Mouse (Mus musculus) gastrocnemius, postnatal 36 days (tissue): ENCODE results near the gene Abce1. TPM values are rescaled to one million over a fixed set of nuclear protein-coding genes. Genes with fewer than 3 reads are reported as not detected.

Experiments
- DNase-seq, 2 experiments: peaks; one replicate each; pipeline ENCODE4 v3.0.0; 2022
- intact Hi-C: fragments of 180-260 bp; cut with DNase I; formaldehyde crosslinking; loops from one replicate; pipeline ENCODE4 v1.15.1; 2025
- total RNA-seq, 2 experiments: library from RNA; stranded (reverse); gene quantifications; 2 replicates each; pipeline ENCODE4 v1.2.3; 2021

Abce1 gene
- total RNA-seq, 2 experiments from 2014 or later = 40.0 to 47.0 TPM

GRCm38 (mm10) chr8:79649569-79649968 lies 62.0 kb downstream of the Abce1 start:
- intact Hi-C loops = no loop called here
- no peak for DNase-seq

GRCm38 (mm10) chr8:79641119-79641518 lies 70.4 kb downstream of the Abce1 start:
- intact Hi-C loops = no loop called here
- no peak for DNase-seq

DNA sequence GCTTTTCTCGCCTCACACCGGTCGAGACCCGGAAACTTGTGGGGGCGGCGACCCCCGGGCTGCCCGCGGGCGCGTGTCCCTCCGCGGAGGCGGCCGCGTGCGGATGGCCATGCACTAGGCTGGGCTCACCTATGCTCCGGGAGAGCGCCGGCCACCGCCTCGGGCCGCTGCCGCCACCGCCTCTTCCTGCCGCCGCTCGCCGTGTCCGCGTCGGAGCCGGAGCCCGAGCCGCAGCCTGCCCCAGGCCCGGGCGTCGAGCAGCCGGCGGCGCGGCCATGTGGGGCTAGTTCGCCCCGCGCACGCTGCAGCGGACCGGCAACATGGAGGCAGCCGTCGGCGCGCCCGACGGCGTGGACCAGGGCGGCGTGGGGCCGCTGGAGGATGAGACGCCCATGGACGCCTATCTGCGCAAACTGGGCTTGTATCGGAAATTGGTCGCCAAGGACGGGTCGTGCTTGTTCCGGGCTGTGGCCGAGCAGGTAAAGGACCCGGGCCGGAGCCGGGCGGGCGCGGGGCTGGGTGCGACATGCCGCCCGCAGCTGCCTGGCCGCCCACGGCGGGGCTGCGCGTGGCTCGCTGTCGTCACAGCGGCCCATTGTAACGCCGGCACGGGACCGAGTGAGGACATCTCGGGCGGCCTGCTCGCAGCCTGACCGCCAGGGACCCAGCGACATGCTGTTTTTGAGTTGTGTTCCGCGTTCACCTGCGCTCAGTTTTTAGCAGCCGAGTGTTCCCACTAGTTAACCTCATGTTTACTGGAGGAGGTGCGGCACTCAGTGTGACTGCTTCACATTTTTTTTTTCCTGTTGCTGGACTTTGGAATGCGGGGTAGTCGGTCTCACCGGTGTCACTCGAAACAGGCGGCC lies 71.7 kb downstream of the Abce1 start, which contains the start of gene Otud4:
Otud4 (plus strand) TSS at position 33 of the 866 bp plus-strand sequence.
- peak; percentile 19 to 47 for DNase-seq
- intact Hi-C loops = loop anchor here (5.0 kb wide), 1 partner anchor 53 kb away; no protein-coding TSS in a partner anchor

DNA sequence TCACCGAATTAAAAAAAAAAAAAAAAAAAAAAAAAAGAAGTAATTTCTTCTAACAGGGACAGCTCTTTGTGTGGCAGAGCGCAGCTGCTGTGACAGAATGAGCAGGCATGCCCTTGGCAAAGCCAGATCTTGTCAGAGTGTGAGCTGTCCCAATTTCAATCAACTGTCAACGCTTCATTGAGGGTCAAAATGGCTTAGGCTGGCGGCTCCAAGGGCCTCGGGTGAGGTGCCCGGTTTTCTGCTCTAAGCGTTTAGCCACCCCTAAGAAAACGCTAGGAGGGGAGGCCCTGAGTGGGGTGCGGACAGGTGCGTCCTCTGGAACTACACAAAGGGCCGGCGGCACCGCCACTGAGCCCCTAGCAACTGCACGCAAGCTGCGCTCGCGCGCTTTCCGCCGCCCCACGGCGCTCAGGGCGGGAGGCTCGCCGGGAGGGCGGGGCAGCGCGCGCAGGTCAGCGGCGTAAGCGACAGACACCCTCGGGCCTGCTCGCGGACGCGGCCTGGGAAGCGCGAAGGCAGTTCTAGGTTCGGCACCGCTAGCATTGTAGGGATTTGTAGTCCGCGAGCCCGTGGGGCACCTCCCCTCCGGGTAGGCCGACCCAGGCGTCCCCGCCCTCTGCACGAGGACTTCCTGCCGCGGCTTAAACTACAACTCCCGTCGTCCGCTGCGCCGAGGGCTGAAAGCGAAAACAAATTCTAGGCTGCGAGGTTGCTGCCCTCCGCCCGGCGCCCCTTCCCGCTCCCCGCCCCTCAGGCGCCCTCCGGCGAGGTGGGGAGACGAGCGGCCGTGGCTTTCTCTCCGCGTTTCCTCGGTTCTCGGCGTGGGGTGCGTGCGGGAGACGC lies 72.6 kb downstream of the Abce1 start:
- DNase-seq = peak; percentile 94 to 96
- intact Hi-C loops = loop anchor here (5.0 kb wide), 1 partner anchor 52 kb away; no protein-coding TSS in a partner anchor

GRCm38 (mm10) chr8:79638001-79638706 lies 73.4 kb downstream of the Abce1 start:
- no peak for DNase-seq
- intact Hi-C loops = loop anchor here (5.0 kb wide), 1 partner anchor 51 kb away; no protein-coding TSS in a partner anchor

DNA sequence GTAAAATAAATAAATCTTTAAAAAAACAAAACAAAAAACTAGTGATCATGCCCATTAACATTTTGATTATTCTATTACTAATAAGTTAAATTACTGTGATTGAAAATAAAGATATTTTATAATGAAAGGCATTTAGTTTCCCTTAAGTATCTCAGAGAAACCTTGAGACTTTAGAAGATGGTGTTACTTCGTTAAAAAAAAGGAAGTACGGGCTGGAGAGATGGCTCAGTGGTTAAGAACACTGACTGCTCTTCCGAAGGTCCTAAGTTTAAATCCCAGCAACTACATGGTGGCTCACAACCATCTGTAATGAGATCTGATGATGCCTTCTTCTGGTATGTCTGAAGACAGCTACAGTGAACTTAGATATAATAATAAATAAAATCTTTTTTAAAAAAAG lies 74.3 kb downstream of the Abce1 start:
- intact Hi-C loops = loop anchor here (5.0 kb wide), 1 partner anchor 50 kb away; no protein-coding TSS in a partner anchor
- DNase-seq = no peak

GRCm38 (mm10) chr8:79636151-79636550 lies 75.4 kb downstream of the Abce1 start:
- intact Hi-C loops = loop anchor here (5.0 kb wide), 1 partner anchor 49 kb away; no protein-coding TSS in a partner anchor
- no peak for DNase-seq

GRCm38 (mm10) chr8:79635491-79635890 lies 76.0 kb downstream of the Abce1 start:
- no peak for DNase-seq
- intact Hi-C loops = loop anchor here (5.0 kb wide), 1 partner anchor 48 kb away; no protein-coding TSS in a partner anchor

Other genes starting within 250 kb of the Abce1 start
- 10 to 100 TPM; 46.9 to 49.7 TPM for gene Otud4, start 72.1 kb downstream of the Abce1 start, total RNA-seq
- gene Anapc10, start 80 bp upstream of the Abce1 start, total RNA-seq = 1 to 10 TPM; 3.5 to 3.9 TPM